Mouse (Mus musculus) cerebral cortex, adult 2 months (tissue): ENCODE measurements around the gene Gnai2.

Experiments used
- WGBS: fragments of 180-500 bp; shearing (Covaris S2); methylation state at CpG from one replicate; pipeline ENCODE4 v1.1.7; 2018; 5-methylcytosine and 5-hydroxymethylcytosine counted together

Gene Gnai2

DNA sequence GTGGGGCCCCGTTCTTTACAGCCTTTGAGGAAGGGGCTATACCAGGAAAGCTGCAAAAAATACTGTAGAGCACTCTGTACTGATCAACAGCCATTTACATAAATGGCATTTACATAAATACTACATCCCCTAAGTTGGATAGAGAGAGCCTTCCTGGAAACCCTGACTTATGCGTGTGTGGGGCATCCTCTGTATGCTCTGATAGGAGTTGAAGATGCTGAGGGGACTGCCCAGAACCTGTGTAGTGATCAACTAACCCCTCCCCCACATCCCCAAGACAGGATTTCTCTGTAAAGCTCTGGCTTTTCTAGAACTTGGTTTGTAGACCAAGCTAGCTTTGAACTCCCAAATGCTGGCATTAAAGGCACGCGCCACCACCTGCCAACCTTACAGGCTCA is 25.7 kb downstream of the Gnai2 start:
- 77% methylated on average over 4 of the region's 4 CpGs for WGBS

DNA sequence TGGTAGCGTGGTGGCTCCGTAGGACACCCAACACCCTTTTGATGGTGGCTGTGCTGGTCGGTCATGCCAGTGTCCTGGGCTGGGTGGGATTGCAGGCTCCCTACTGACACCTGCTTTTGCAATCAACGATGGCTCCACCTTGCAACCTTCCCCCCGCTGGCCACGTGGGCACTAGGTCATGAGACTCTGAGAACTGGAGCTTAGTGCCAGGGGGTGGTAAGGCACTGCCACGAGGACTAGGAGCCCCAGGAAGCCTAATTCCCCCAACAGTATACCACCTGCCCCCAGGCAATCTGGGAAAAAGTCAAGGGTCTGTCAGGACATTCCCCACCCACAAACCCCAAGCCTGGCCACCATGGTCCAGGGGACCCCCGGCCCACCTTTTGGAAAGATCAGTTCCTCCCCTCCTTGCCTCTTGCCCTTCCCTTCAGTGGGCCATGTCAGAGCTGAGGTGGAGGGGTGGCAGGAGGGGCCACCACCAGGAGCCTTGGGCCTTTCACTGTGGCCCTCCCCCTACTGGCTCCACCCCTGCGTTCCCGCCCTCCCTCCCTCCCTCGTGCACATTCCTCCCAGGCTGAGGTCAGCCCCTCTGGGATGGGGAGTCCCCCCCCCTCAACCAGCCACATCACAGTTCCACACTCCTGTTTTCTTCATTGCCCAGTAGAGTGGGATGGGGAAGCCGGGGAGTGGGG is 26.3 kb downstream of the Gnai2 start, which contains the start of gene Sema3b:
TSS of gene Sema3b (minus strand) at position 489 of the 692 bp plus-strand sequence.
- 53% methylated on average over 12 of the region's 12 CpGs for WGBS

DNA sequence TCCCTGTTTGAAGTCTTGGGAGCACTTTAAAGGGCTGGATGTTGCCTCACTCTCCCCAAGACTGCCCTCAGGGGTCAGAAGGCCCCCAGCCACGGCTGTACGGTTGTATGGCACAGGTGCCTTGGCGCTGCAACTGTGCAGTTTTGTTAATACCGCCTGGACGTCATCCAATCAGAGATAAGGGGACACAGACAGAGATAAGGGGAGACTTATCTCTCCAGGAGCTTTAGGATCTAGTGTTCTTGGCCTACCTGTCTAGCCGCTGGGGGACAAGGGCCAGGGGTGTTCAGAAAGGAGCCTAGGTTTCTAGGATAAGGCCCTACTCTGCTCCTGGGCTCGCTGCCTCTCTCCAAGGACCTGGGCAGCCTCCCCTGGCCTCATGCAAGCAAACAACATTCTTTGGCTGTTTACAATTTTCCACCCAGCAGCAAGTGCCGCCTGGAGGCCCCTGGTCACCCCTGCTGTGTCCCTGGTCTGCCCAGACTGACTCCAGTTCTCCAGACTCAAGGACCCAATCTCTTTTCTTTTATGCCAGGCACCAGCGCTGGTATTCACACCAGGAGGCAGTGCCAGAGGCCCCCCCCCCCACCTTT is 27.4 kb downstream of the Gnai2 start:
- 76% methylated on average over 9 of the region's 9 CpGs for WGBS

DNA sequence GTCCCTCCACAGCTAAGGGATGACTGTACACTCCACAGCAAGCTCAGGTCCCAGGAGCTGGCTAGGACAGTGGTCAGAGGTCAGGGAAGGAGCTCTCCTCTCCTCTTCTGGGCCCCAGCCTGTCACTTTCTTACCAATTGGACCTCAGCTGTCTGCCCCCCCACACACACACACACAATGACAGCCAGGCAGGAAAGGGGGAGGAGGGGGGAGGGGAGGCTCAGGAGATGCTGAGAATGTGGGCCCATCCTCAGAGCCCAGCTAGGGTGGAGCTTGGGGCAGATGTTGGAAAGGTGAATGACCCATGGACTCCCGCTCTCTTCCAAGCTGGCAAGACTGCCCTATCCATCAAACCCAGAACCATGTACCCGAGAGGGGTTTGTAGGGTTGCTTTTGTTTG is 28.1 kb downstream of the Gnai2 start:
- 95% methylated on average over 2 of the region's 2 CpGs for WGBS

DNA sequence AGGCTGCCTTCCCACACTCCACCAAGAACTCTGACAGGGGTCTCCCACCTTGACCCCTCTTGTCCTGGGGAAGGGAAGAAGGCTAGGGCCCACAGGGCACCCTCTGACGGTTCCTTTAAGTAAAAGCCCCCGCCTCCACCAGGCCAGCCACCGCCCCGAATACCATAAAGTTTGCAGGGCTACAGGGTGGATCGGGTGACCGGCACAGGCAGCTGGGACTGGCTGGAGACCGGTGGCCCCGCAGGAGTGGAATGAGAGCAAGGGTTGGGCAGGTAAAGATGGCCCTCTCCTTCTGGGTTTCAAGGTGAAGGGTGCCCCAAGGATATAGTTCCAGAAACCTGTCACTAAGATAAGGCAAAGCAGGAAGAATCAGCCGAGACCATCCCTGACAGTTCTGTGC is 28.6 kb downstream of the Gnai2 start:
- 67% methylated on average over 9 of the region's 9 CpGs for WGBS

DNA sequence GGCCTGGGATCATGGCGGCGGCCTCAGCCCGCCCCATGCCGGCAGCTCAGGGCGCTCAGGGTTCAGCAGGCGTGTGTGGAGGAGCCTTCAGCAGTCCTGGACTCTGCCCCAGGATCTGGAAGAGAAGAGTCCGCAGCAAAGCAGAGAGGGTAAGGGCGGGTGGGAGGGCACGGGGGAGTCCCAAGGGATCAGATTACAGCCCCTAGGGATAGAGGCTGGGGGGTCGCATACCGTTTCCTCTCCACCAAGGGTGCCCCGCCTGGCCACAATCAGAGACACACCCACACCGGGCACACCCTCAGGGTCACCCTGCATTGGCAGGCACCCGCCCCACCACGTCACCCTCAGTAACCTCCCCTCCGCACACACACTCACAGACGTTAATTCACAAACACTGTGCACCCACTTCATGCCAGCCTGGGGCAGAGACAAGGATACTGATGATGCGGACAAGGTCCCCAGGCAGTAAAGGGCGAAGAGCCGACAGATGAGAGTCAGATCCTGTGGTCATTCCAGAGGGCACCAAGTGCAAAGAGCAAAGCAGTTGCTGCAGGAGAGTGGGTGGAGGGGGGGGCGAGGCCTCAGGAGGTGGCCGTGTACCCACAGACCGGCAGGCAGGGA is 30.0 kb downstream of the Gnai2 start:
- WGBS = 74% methylated on average over 23 of the region's 23 CpGs

DNA sequence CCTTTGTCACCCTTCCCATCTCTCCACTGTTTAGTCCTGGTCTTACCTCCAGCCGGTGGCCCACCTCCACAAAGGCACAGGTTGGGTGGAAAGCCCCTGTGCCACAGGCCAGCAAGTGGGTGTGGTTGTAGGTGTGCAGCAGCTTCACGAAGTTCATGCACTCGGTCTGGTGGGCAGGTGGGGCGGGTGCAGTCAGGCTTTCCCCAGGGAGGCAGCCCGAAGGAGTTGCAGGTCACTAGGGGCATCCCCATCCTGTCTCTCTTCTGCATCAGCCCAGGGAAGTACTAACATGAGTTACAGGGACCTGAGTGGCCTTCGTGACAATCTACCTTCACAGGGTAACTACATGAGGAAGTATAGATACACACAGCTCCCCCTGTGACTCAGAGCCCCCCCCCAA is 31.9 kb downstream of the Gnai2 start:
- 88% methylated on average over 6 of the region's 6 CpGs for WGBS

DNA sequence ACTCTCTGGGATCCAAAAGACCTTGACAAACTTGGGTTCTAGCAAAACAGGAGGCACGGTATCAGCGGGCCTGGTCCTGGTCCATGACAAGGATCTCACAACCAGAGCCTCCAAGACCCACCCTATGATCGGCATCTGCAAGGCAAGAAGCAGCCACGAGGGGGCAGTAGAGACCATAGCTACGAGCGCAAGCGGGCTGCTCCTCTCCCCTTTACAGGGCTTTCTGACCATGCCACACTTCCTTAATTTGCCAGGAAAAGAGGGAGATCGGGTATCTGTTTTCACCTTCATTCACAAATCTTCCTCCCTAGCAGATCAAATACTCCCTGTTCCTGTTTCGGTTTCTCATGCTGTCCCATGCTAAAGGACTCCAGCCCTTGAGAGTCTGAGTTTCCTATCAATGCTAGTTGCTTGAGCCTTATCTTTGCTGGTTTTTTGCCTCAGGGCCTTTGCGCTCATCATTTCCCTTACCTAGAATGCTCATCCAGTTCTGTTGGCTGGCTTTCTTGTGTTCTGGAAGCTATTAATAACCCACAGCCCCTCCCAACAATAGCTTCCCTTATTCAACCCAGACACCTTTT is 33.0 kb downstream of the Gnai2 start:
- 8% methylated on average over 10 of the region's 10 CpGs for WGBS

DNA sequence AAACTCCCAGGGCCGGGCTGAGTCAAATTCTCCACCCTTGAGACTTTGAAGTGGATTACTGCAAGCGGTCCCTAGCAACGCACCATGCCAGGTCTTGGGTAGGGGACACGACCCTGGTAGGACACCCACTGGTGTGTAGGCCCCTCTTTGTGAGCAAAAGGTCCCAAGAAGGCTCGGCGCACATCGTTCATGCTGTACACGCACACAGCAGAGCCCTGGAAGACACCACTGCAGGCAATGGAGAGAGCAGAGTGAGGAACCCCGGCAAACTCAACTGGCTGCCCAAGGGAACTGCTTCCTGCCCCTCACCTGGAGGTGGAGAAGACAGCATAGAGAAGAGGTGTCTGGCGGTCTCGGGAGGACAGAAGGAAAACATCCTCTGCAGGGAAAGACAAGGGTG is 33.9 kb downstream of the Gnai2 start:
- 84% methylated on average over 11 of the region's 11 CpGs for WGBS

DNA sequence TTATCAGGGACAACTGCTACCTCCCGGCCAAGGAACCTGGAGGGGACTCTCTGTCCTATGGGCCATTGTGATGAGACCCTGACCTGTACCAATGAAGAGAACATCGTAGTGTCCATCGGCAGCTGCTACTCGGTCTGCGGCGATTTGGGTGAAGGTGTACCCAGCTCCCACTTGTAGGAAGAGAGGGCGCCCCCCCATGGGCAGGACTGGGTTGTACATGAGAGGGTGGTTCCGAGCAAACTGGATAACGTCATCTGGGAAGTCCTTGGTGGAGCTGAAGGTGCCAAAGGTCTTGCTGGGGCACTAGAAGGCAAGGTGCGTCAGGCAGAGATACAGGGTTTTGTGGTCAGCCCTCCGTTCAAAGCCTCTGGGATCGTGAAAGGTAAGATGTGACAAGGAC is 34.4 kb downstream of the Gnai2 start:
- 80% methylated on average over 12 of the region's 12 CpGs for WGBS

DNA sequence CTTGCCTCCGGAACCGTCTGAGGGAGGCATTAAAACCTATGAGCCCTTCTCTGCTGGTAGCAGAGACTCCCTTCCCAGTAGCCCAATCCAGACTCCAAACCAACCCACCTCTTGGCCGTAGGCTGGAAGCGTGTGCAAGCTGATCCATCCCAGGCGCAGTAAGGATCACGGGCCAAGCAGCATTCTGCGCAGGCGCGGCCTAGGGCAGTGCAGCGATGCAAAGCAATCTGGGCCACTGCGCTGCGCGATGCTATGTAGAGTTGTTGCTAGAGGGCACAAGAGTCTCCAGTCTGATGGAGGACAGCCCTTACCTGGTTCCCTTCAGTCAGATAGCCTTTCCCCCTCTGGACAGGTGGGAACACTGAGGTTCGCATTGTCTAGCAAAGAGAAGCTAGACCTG is 35.3 kb downstream of the Gnai2 start:
- WGBS = 84% methylated on average over 14 of the region's 14 CpGs

DNA sequence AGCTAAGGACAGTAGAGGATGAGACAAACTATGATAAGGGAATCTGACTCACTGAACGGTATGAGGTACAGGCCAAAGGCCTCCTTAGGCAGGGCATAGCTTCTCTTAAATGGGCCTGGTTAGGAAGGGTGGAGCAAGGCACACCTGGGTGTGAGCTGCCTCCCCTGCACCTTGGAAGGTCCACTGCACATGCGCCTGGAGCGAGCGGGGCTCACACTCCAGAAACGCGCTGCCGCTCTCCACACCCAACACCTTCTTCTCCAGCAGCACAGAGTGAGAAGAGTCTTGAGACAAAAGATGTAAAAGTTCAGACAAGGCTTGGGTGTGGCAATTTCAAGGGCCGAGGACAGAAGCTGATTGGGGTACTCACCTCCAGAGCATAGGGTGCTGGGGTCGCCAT is 35.7 kb downstream of the Gnai2 start:
- WGBS = 93% methylated on average over 9 of the region's 9 CpGs

DNA sequence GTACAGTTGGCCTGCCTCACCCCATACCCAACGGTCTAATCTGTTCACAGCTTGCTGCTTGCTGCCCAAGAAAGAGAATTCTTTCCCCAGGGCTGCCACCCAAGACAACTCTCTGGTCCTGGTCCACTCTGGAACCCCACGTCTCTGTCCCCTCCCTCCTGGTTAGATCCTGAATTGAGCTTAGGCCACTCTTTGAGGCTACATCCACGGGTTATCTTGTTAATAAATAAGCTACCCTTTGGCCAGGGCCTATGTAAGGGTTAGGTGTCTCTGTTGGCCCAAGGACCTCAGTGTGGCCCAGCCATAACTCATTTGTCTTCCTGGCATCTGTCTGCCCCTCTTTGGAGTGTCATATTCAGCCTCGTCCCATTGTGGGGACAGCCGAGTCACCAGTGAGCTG is 36.8 kb downstream of the Gnai2 start:
- WGBS = 87% methylated on average over 5 of the region's 5 CpGs

DNA sequence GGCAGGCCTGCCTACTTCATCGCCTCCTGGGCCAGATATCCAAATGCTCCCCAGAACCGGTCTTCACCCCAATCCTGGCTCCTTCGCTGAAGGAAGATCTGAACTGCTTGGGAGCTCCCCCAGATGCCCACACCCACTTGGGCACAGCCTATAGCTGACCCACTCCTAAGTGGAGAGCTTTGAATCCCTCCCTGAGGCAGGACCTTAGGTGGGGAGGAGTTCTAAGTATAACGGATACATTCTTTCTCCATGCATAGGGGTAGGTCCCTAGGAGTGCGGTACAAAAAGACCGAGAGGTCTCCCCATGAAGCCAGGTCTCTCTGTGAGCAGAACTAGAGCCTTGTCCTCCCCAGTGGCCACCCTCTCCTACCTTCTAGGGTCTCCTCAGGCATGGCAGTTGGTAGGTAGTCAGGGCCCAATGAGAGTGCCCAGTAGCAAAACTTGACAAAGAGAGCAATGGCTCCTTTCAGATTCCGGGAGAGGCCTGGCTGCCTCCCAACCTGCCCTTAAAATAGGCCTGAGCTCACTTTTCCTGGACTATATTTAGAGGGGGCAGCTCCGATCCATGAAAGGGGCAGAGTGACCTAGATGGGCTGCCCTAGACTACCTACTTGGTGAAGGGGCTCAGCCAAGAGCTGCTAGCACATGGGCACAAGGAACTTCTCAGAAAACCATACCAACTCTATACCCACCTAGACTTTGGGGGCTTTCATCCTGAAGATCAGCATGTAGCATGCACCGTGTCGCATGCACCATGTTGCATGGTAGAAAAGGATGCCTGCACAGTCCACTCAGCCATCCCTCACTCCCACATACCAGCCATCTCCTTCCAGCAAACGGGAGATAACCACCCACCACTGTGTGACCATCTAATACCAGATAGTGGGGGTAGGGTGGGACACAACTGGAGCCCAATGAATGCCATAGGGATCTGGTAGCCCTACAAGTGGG is 38.3 kb downstream of the Gnai2 start:
- WGBS = 77% methylated on average over 11 of the region's 11 CpGs

DNA sequence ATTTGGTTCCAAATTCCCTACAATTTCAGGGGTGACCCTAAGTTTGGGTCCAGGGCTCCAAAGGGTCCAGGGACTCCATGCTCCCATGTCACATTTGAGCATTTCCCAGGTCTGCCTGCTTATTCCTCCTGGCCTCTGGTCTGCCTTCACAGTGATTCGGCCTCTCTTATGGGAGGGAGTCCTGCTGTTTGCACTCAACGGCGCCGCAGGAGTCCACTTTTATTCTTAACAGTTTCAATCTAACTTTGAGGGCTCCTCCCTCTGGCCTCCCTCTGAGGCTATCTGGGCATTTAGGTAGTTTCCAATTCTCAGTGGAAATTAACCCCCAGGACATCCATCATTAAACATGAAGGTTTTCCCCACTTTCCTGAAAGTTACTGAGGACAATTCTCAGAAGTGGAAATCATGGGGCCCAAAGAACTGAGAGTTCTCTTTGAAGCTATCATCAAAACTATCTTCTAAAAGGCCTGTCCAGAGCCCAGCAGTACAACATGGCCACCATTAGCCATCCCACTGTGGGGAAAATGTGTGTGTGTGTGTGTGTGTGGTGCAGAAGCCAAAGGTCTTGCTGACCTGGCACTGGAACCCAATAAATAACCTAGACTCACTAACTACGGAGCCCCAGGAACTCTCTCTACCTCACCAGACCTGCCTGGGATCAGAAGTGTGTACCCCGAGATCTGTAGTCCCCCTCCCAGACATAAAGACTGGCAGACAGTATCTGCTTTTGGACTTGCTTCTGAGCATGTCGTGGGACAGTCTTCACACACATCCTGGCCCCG is 40.7 kb downstream of the Gnai2 start:
- WGBS = 80% methylated on average over 8 of the region's 8 CpGs

DNA sequence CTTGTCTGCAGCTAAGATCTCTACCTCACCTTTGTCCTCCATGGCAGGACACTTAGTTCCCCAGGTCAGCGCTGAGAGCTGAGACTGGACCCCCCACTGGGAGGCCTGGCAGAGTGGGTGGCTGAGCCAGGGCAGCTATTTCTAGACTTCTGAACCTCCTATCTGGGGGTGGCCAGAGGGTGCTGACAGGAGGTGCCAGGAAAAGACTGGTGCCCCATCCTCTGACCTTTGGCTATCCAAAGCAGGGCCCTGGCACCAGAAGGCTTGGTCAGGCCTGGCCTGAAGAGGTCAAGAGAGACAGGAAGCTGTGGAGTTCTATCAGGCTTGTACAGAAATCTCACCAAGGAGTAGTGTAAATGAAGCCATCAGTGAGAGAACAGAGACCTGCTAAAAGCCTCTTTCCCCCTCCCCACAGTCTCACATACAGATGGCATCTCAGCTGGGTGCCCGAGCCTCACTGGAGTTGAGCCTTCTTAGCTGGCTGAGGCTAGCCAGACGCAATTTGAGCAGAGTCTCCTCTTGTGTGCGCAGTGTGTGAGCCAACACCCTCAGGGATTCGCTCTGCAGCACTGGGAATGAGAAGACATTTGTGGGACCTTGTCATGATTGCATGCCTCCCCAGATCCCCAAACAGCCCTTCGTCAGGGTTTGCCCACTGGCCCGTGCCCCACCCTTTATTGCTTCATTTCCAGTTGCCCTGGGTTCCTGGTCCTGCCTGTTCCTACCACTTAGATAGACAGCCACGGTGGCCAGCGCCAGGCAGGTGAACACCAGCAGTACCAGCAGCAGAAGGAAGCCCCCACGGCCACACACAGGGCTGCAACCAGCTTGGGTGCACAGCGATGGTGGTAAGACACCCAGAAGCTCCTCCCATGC is 41.8 kb downstream of the Gnai2 start:
- WGBS = 87% methylated on average over 11 of the region's 11 CpGs

DNA sequence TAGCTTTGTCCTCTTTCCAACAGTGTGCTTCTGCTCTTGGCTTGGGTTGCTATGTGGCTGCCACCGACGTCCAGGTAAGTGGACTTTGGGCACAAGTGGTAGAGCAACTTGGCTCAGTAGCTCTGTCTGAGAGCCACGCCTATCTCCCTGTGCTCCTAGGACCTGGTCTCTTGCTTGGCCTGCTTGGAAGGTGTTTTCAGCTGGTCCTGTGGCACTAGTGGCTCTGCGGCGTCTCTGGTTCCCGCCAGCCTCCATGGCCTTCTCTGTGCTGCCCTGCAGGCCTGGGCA is 44.5 kb downstream of the Gnai2 start:
- 95% methylated on average over 6 of the region's 6 CpGs for WGBS

DNA sequence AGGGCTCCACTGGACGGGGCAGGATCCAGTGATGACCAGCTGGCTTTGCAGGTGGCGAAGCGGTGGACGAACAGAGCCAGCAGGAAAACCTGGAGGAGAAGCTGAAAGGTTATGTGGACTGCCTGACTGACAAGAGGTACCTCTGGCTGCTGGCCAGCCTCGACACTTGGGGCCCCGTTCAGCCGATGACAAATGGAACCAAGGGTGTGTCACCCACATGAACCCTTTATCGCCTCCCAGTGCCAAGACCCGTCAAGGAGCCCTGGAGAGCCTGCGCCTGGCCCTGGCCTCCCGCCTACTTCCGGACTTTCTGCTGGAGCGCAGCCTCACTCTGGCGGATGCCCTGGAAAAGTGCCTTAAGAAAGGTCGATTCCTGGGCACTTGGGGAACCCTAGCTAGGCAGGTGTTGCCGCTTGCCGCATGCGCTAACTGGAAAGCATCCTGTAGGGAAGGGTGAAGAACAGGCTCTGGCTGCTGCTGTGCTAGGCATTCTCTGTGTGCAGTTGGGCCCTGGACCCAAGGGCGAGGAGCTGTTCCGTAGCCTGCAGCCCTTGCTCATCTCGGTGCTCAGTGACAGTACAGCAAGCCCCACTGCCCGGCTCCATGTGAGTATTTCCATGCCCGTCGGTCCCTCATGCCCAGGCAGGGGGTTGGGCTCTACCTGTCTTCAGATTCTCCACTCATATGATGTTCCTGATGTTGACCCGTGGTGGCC is 45.0 kb downstream of the Gnai2 start:
- 88% methylated on average over 25 of the region's 25 CpGs for WGBS

DNA sequence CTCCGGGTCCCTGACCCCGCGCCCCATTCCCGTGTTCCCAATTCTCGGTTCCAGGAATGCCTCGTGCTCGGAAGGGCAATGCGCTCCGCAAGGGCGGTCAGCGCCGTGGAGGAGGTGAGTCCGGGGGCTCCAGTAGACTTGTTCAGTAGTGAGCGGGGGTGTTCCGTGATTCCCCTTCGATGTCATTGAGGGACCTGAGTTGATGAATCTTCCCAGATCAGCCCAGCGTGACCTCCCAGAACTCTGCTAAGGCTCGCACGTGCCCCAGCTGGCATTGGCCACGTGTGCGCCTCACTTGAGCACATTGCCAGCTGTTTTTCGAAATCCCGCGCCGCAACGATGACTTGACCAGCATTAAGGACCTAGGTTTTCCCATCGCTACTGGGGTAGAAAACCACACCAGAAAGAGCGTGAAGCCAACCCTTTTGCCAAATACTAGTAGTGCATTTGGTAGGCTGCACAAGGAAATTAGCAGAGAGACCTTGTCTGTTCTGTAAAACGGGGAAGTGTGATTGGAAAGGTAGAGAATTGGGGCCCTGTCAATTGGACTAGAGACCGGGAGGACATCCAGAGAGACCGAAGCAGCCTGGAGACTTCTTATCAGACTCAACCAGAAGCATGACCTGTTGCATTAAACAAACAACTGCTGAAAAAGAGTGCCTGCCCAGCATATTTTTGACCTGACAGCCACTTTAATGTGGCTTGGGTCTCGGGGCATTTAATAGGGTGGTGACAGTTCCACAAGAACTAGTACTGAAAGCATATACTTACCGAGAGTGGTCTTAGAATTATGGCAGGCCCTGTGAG is 47.1 kb downstream of the Gnai2 start:
- 4% methylated on average over 33 of the region's 33 CpGs for WGBS
